Mouse (Mus musculus) lung, postnatal 14 days (tissue): ENCODE data around the gene Dnajc8.
"Not testable (repeated sequence)": the region's sequence is repeated elsewhere in the genome, so short reads cannot be mapped to it uniquely, and the experiment has no call there.

Experiments
- DNase-seq: peaks from one replicate; pipeline ENCODE4 v3.0.0; 2021

Dnajc8 gene

DNA sequence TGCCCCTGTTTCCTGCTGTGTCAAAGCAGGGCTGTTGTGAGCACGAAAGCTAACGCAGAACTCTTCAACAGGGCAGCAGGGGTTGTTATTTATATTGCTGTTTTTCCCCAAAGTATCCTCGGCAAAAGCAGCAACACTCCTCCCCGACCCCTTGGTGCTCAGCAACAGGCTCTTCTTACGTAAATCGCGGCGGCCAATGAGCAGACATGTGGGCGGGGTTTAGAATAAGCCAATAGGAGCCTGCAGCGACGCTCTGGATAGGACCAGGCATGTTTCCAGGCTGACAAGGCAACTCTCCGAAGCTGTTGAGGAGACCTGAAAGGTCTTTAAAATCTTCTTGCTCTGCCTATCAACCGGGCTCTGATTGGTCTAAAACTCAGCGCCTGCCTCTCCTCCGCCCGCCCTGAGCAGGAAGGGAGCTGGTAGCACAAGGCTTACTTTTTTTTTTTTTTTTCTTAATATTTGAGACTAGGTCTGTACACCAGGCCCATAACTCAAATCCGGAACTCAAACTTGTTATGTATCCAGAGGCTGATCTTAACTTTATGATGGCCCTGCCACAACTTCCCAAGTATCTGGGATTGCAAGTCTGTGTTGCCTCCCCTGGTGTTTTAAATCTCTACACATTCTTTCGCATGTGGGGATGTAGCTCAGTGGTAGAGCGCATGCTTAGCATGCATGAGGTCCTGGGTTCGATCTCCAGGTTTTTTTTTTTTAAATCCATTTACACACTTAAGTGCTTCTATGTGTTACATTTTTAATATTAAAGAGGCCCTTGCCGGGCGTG is 19.8 kb upstream of the Dnajc8 start:
- peak; percentile 92 for DNase-seq

DNA sequence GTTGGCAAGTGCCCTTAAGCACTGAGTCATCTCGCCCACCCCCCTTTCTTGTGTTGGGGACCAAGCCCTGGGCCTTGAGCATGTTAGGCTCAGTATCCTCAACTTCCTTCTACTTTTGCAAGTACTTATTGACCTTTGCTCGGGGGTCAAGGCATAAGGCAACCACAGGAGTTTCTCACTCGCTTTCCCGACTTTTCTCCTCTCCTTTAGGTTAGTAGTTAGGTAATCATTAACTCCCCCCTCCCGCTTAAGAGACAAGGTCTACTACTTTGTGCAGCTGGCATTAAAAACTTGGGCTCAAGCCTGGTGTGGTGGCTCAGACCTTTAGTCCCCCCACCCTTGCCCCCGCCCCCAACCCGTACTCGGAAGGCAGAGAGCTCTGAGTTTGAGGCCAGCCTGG is 17.3 kb upstream of the Dnajc8 start:
- no peak for DNase-seq

DNA sequence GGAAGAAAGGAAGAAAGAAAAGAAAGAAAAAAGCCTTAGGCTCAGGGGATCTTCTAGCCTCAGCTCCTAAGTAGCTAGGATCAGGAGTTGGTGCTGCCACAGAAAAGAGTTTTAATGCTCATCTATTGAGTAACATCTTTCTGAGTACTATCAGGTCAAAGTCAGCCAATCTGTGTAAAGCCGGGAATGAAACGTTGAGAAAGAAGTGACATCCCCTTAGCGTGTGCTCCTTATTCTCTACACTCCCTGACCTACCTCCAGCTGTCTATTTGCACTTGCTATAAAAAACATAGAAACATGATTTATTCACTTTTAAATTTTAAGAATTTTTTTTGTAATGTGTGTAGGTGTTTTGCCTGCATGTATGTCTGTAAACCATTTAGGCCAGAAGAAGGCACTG is 16.2 kb upstream of the Dnajc8 start:
- no peak for DNase-seq

DNA sequence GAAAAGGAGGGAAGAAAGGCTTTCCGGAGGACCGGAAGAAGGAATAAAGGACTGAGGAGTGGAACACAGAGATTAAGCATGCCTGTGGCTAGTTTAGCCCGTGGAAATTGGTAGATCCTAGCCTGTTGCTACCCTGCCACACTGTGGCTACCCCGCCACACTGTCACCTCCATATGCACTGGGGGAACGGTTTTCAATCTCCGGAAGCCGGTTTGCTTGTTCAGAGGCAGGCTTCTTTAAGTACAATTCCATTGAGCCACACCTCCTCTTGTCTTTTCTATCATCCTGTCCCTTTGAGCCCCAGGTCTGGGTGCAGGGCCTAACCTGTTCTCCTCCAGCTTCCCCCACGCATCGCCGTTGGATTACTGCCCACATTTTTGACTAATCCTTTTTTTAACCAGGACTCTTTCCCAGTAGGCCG is 11.0 kb upstream of the Dnajc8 start:
- DNase-seq: no peak

- no peak for DNase-seq
These were observed 10.5 kb upstream of the Dnajc8 start for GRCm38 (mm10) chr4:132524808-132525207.

- DNase-seq: no peak
These were observed 8.7 kb upstream of the Dnajc8 start for GRCm38 (mm10) chr4:132526678-132527077.

- no peak for DNase-seq
These were observed 7.3 kb upstream of the Dnajc8 start for GRCm38 (mm10) chr4:132527917-132528522.

GRCm38 (mm10) chr4:132529344-132529743 is 6.0 kb upstream of the Dnajc8 start:
- DNase-seq: no peak

DNA sequence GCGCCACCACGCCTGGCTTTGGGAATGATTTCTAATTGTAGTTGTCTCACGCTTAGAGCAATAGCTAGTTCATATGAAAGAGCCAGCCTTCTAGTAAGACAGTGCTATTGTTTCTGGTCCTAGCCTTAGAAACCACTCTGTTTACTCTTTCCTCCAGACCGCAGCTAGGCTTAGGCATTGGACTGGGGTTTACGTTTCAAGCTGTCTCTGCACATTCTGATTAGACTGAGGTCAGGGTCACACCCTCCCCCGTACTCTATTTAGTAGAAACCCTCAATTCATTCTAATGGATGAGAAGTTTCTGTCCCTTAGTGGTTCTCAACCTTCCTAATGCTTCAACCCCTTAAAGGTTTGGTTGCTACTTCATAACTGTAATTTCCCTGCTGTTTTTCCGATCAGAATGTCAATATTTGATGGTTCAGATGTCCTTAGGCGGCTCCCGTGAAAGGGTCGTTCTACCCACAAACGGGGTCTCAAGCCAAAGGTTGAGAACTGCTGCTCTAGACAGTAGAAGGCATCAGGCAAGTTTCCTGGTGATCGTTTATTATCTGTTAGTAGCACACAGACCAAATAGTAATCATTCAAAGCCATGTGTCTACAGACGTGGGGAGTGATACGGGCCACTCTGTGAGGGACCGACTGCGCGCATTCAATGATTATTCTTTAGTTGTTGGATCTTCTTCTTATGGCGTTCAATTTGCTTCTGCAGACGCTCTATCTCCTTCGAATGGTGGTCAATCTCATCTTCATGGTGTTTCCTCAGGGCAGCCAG is 5.1 kb upstream of the Dnajc8 start:
- no peak for DNase-seq

GRCm38 (mm10) chr4:132532496-132532895 is 2.9 kb upstream of the Dnajc8 start:
- no peak for DNase-seq

- DNase-seq: peak; percentile 91
These were observed 2.1 kb upstream of the Dnajc8 start, which contains the start of gene Atpif1 for GRCm38 (mm10) chr4:132532981-132533916. TSS of gene Atpif1 (minus strand) at chr4:132533659.

GRCm38 (mm10) chr4:132539481-132539880 is 4.1 kb downstream of the Dnajc8 start:
- DNase-seq: no peak

GRCm38 (mm10) chr4:132541413-132541812 is 6.1 kb downstream of the Dnajc8 start:
- no peak for DNase-seq

GRCm38 (mm10) chr4:132542724-132543123 is 7.4 kb downstream of the Dnajc8 start:
- DNase-seq: no peak

DNA sequence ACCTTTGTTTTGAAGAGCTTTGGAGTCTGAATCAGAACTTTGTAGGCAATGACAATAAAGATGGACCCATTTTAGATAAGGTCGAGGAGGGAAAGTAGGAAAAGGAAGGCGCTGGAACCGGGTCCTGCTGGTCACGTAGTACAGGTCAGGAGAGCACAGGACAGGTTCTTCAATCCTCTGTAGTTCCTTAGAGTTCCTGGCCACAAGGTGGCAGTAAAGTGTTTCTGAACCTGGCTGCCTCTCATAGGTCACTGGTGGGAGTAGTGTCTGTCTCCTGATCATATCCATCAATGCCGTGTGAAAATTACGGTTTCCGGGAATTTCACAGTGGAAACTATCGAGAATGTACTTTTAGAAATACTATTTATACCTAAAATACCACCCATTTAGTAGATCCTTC is 10.5 kb downstream of the Dnajc8 start:
- DNase-seq: peak; percentile 84

DNA sequence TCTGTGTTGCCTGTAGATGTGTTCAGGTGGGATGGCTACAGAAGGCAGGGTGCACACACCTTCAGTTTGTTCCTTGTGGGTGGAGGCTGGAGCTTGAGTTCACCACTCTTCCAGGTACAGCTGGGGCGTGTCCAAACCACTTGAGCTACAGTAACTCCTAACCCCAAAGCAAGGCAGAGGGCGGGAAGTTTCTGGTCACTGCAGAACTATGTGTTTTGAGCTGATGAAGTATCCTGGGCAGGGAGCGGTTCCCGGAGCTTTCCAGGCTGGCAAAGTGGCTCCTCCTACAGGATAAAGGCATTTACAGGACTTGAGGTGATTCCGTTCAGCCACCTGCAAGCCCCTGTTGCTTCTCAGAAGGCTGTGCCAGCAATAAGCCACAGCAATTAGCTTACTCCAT is 18.9 kb downstream of the Dnajc8 start:
- peak; percentile 42 for DNase-seq

GRCm38 (mm10) chr4:132554653-132555052 is 19.3 kb downstream of the Dnajc8 start:
- DNase-seq: peak; percentile 14

DNA sequence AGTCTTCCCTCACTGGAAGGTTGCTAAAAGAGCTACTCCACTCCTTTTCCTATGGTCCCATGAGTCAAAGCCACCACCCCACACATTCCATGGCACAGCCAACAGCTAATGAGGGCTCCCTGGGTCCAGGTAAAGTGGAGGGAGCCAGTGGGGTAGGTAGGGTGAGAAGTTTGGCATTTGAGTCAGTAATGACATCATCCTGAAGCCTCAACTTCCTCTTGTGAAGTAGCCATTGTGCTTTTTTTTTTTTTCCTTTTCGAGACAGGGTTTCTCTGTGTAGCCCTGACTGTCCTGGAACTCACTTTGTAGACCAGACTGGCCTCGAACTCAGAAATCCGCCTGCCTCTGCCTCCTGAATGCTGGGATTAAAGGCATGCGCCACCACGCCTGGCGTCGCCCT is 20.2 kb downstream of the Dnajc8 start:
- not testable (repeated sequence) for DNase-seq

- DNase-seq: no peak
These were observed 27.9 kb downstream of the Dnajc8 start for GRCm38 (mm10) chr4:132563261-132563660.

GRCm38 (mm10) chr4:132563965-132564364 is 28.6 kb downstream of the Dnajc8 start, which contains the start of gene Ptafr:
TSS of gene Ptafr (plus strand) at chr4:132564067.
- DNase-seq: peak; percentile 42

- no peak for DNase-seq
These were observed 29.9 kb downstream of the Dnajc8 start for GRCm38 (mm10) chr4:132565089-132565747.

- DNase-seq: peak; percentile 56
These were observed 32.0 kb downstream of the Dnajc8 start for GRCm38 (mm10) chr4:132567361-132567779.
